Mouse (Mus musculus) CH12.LX (cell line): ENCODE data around the gene Zc3h18. TPM values are rescaled to one million over a fixed set of nuclear protein-coding genes. Genes with fewer than 3 reads are reported as not detected.

Experiments used
- DNase-seq: peaks from one replicate; pipeline ENCODE4 v3.0.0-alpha.2; 2013; ENCODE audit errors: extremely low read depth
- H3K27ac ChIP-seq: 2 replicates; pipeline ENCODE4 v1.5.1; 2012; ENCODE audit warnings: low read depth, mild to moderate bottlenecking, control low read depth, moderate library complexity; ENCODE audit not compliant: insufficient read depth
- H3K27me3 ChIP-seq: replicated peaks from 2 replicates; pipeline ENCODE3; 2012; ENCODE audit warnings: inconsistent platforms
- H3K36me3 ChIP-seq, 2 experiments: replicated peaks in 1 of 2; 2 replicates each; pipeline versions ENCODE3 to v1.6.1; 2012; ENCODE audit warnings: inconsistent platforms in 1 of 2, low read length in 1 of 2, mild to moderate bottlenecking in 1 of 2, mixed read lengths in 1 of 2, moderate library complexity in 1 of 2; ENCODE audit not compliant: control insufficient read depth in 1 of 2, insufficient read depth in 1 of 2
- H3K4me1 ChIP-seq, 2 experiments: 2 replicates each; pipeline ENCODE4 v1.6.1; 2012; ENCODE audit warnings: inconsistent platforms in 1 of 2, moderate library complexity in 1 of 2; ENCODE audit not compliant: insufficient read depth in 2 of 2, control insufficient read depth in 1 of 2
- H3K4me2 ChIP-seq: 2 replicates; pipeline ENCODE4 v1.6.1; 2012; ENCODE audit warnings: low read depth, mild to moderate bottlenecking, control low read depth; ENCODE audit not compliant: poor library complexity, insufficient read depth, severe bottlenecking
- H3K4me3 ChIP-seq, 3 experiments: fragments of 150-350 bp in 1 of 3; sonication (generic) in 1 of 3; replicated peaks in 1 of 3; 2 replicates each; pipeline versions ENCODE3 to v1.5.1; 2011 to 2012; ENCODE audit warnings: low read depth in 2 of 3, low read length in 2 of 3, mild to moderate bottlenecking in 2 of 3, moderate library complexity in 2 of 3, control low read depth in 1 of 3, improper control_type of control experiment in 1 of 3, inconsistent platforms in 1 of 3, mixed read lengths in 1 of 3; ENCODE audit not compliant: poor library complexity in 1 of 3
- H3K79me2 ChIP-seq: replicated peaks from 2 replicates; pipeline ENCODE4 v1.6.1; 2012; ENCODE audit warnings: mild to moderate bottlenecking, moderate library complexity; ENCODE audit not compliant: control insufficient read depth, poor library complexity, insufficient read depth, severe bottlenecking; ENCODE audit errors: extremely low read depth
- H3K9ac ChIP-seq: 2 replicates; pipeline ENCODE4 v1.6.1; 2012; ENCODE audit warnings: low read depth, mild to moderate bottlenecking, control low read depth, moderate library complexity; ENCODE audit not compliant: insufficient read depth
- H3K9me3 ChIP-seq: replicated peaks from 2 replicates; pipeline ENCODE3; 2012; ENCODE audit warnings: low read length, inconsistent platforms, mixed read lengths
- BHLHE40 ChIP-seq: IDR thresholded peaks from 2 replicates; pipeline ENCODE4 v1.6.1; 2011; ENCODE audit warnings: mild to moderate bottlenecking, low read depth, low read length, improper control_type of control experiment
- CHD1 ChIP-seq: IDR thresholded peaks from 2 replicates; pipeline ENCODE4 v1.6.1; 2012; ENCODE audit warnings: low read depth, low read length, improper control_type of control experiment, inconsistent platforms
- CHD2 ChIP-seq: IDR thresholded peaks from 2 replicates; pipeline ENCODE4 v1.6.1; 2011; ENCODE audit warnings: low read length, improper control_type of control experiment
- CTCF ChIP-seq, 2 experiments: IDR thresholded peaks in 1 of 2; conservative IDR thresholded peaks in 1 of 2; 2 replicates each; pipeline ENCODE4 v1.5.1; 2011 to 2012; ENCODE audit warnings: low read depth in 2 of 2, low read length in 2 of 2, improper control_type of control experiment in 1 of 2, inconsistent platforms in 1 of 2, mild to moderate bottlenecking in 1 of 2, moderate library complexity in 1 of 2
- E2F4 ChIP-seq: IDR thresholded peaks from 2 replicates; pipeline ENCODE4 v1.6.1; 2011; ENCODE audit warnings: low read depth, low read length, improper control_type of control experiment; ENCODE audit not compliant: insufficient replicate concordance
- ELF1 ChIP-seq: IDR thresholded peaks from 2 replicates; pipeline ENCODE4 v1.6.1; 2014; ENCODE audit warnings: low read depth, mild to moderate bottlenecking, inconsistent platforms, low read length, improper control_type of control experiment
- EP300 ChIP-seq: IDR thresholded peaks from 2 replicates; pipeline ENCODE4 v1.6.1; 2011; ENCODE audit warnings: low read length, improper control_type of control experiment
- ETS1 ChIP-seq: conservative IDR thresholded peaks from 2 replicates; pipeline ENCODE4 v1.6.1; 2012; ENCODE audit warnings: low read depth, mild to moderate bottlenecking, inconsistent platforms, low read length, improper control_type of control experiment, moderate library complexity
- HCFC1 ChIP-seq: IDR thresholded peaks from 2 replicates; pipeline ENCODE4 v1.6.1; 2012; ENCODE audit warnings: low read depth, mild to moderate bottlenecking, inconsistent platforms, low read length, improper control_type of control experiment
- IRF4 ChIP-seq: IDR thresholded peaks from 2 replicates; pipeline ENCODE4 v1.6.1; 2014; ENCODE audit warnings: low read depth, mild to moderate bottlenecking, inconsistent platforms, low read length, improper control_type of control experiment
- JUN ChIP-seq: IDR thresholded peaks from 2 replicates; pipeline ENCODE4 v1.6.1; 2011; ENCODE audit warnings: low read depth, mild to moderate bottlenecking, low read length, improper control_type of control experiment, moderate library complexity; ENCODE audit not compliant: insufficient read depth
- JUND ChIP-seq: conservative IDR thresholded peaks from 2 replicates; pipeline ENCODE4 v1.6.1; 2011; ENCODE audit warnings: low read depth, low read length, improper control_type of control experiment
- KAT2A ChIP-seq: IDR thresholded peaks from 2 replicates; pipeline ENCODE4 v1.6.1; 2012; ENCODE audit warnings: low read length, improper control_type of control experiment, inconsistent platforms; ENCODE audit not compliant: insufficient replicate concordance
- MAFK ChIP-seq: IDR thresholded peaks from 2 replicates; pipeline ENCODE4 v1.6.1; 2011; ENCODE audit warnings: low read length, improper control_type of control experiment; ENCODE audit not compliant: insufficient replicate concordance
- MAX ChIP-seq: IDR thresholded peaks from 2 replicates; pipeline ENCODE4 v1.6.1; 2011; ENCODE audit warnings: low read length, improper control_type of control experiment
- MAZ ChIP-seq: IDR thresholded peaks from 2 replicates; pipeline ENCODE4 v1.6.1; 2012; ENCODE audit warnings: low read depth, mild to moderate bottlenecking, inconsistent platforms, low read length, improper control_type of control experiment, moderate library complexity
- MEF2A ChIP-seq: IDR thresholded peaks from 2 replicates; pipeline ENCODE4 v1.6.1; 2014; ENCODE audit warnings: low read depth, mild to moderate bottlenecking, inconsistent platforms, low read length, improper control_type of control experiment, borderline replicate concordance
- MYC ChIP-seq: IDR thresholded peaks from 2 replicates; pipeline ENCODE4 v1.6.1; 2011; ENCODE audit warnings: low read depth, mild to moderate bottlenecking, improper control_type of control experiment, low read length
- NELFE ChIP-seq: IDR thresholded peaks from 2 replicates; pipeline ENCODE4 v1.6.1; 2011; ENCODE audit warnings: low read depth, low read length, improper control_type of control experiment
- NRF1 ChIP-seq: IDR thresholded peaks from 2 replicates; pipeline ENCODE4 v1.6.1; 2014; ENCODE audit warnings: low read depth, mild to moderate bottlenecking, inconsistent platforms, low read length, improper control_type of control experiment, moderate library complexity
- PAX5 ChIP-seq: IDR thresholded peaks from 2 replicates; pipeline ENCODE4 v1.6.1; 2012; ENCODE audit warnings: low read length, inconsistent platforms, mixed read lengths
- POLR2A ChIP-seq: IDR thresholded peaks from 2 replicates; pipeline ENCODE4 v1.6.1; 2011; ENCODE audit warnings: low read depth, mild to moderate bottlenecking, improper control_type of control experiment, low read length
- POLR2AphosphoS2 ChIP-seq: IDR thresholded peaks from 2 replicates; pipeline ENCODE4 v1.6.1; 2011; ENCODE audit warnings: low read depth, low read length, improper control_type of control experiment
- RAD21 ChIP-seq: IDR thresholded peaks from 2 replicates; pipeline ENCODE4 v1.6.1; 2011; ENCODE audit warnings: low read depth, mild to moderate bottlenecking, low read length, improper control_type of control experiment, moderate library complexity
- SIN3A ChIP-seq: IDR thresholded peaks from 2 replicates; pipeline ENCODE4 v1.6.1; 2012; ENCODE audit warnings: low read length, improper control_type of control experiment, inconsistent platforms
- TBP ChIP-seq: conservative IDR thresholded peaks from 2 replicates; pipeline ENCODE4 v1.6.1; 2011; ENCODE audit warnings: low read depth, low read length, improper control_type of control experiment
- TCF12 ChIP-seq: IDR thresholded peaks from 2 replicates; pipeline ENCODE4 v1.6.1; 2014; ENCODE audit warnings: low read depth, mild to moderate bottlenecking, inconsistent platforms, low read length, improper control_type of control experiment
- UBTF ChIP-seq: IDR thresholded peaks from 2 replicates; pipeline ENCODE4 v1.6.1; 2012; ENCODE audit warnings: low read depth, mild to moderate bottlenecking, inconsistent platforms, low read length, improper control_type of control experiment, moderate library complexity
- USF1 ChIP-seq: IDR thresholded peaks from 2 replicates; pipeline ENCODE4 v1.6.1; 2014; ENCODE audit warnings: low read depth, mild to moderate bottlenecking, inconsistent platforms, low read length, improper control_type of control experiment
- ZC3H11A ChIP-seq: IDR thresholded peaks from 2 replicates; pipeline ENCODE4 v1.6.1; 2012; ENCODE audit warnings: low read depth, mild to moderate bottlenecking, inconsistent platforms, low read length, improper control_type of control experiment
- ZKSCAN1 ChIP-seq: IDR thresholded peaks from 2 replicates; pipeline ENCODE4 v1.6.1; 2012; ENCODE audit warnings: low read depth, inconsistent platforms, low read length, improper control_type of control experiment, borderline replicate concordance
- ZMIZ1 ChIP-seq: IDR thresholded peaks from 2 replicates; pipeline ENCODE4 v1.6.1; 2012; ENCODE audit warnings: low read depth, mild to moderate bottlenecking, inconsistent platforms, low read length, improper control_type of control experiment
- ZNF384 ChIP-seq: IDR thresholded peaks from 2 replicates; pipeline ENCODE4 v1.6.1; 2012; ENCODE audit warnings: low read depth, low read length, improper control_type of control experiment, inconsistent platforms
- dilution Hi-C: fragments of 300-500 bp; cut with MboI; formaldehyde crosslinking; loops from 2 replicates; pipeline ENCODE4 v1.14.3; 2020; ENCODE audit warnings: low sequenced_read_pairs; ENCODE audit not compliant: extremely low pct_unique_long_range_greater_than_20kb, extremely low pct_ligation_motif_present
- in situ Hi-C: fragments of 300-500 bp; cut with MboI; formaldehyde crosslinking; loops from 3 replicates; pipeline ENCODE4 v1.14.3; 2019; ENCODE audit warnings: low sequenced_read_pairs, low pct_ligation_motif_present, low pct_unique_long_range_greater_than_20kb, mixed read lengths
- polyA plus RNA-seq: library from polyadenylated mRNA; unstranded; fragments of >175 nt; gene quantifications from 2 replicates; pipeline ENCODE4 v1.2.1, GENCODE M21; 2012; ENCODE audit warnings: low read depth; ENCODE audit not compliant: insufficient read length
- total RNA-seq, 2 experiments: library from RNA; depleted of rRNA; stranded (reverse); fragments of 300-350 nt in 1 of 2; fragments of >200 nt in 1 of 2; gene quantifications; 2 replicates each; pipeline ENCODE4 v1.2.3; 2012 to 2014

The Zc3h18 gene
- total RNA-seq (2012; rRNA removed) (58.5 and 66.0 TPM in 2 replicates), total RNA-seq (2014; rRNA removed) (34.6 and 36.3 TPM in 2 replicates), polyA plus RNA-seq (81.6 and 83.0 TPM in 2 replicates)

DNA sequence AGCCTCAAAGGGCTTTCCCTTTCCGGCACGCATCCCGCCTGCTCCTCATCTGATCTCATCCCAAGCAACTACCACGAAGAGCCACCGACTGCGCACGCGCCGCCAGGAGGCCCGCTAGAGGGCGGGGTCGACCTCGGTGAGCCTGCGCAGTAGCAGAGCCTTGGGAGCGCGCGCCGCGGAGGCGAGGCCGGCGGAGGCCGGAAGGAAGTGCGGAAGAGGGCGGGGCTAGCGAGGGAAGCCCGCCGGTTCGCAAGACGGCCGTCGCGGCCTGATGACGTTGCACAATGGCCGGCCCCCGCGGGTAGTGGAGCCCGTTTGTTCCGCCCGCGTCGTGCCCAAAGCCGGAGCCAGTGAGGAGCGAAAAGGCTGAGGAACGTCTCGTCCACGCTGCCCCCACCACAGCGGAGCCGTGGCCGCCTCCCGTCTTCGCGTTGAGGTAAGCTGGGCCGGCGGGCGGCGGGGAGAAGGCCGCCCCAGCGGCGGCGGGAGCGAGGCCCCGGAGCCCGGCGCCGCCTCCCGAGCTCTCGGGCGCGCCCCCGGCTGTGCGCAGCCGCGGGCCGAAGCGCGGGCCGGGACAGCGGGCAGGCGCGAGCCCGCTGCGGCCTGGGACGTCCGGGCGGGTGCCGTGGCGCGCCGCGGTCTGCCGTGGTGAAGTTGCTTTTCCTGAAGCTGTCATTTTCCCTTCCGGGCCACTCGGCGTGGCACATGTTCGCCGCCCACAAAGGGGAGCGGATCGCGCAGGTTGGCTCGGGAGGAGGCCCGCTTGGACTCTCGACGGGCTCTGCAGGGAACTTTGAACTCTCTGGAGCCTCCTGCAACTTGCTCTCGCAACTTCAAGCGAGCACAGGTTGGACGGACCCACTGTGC lies at the start of gene Zc3h18:
Gene Zc3h18, plus strand, starts transcription at position 245 of the 867 bp plus-strand sequence.
- peak within 1 kb of the TSS; percentile 82 for H3K27ac ChIP-seq
- peaks cover 17 to 47% of the 10 kb centered on the region in 2 experiments for H3K4me1 ChIP-seq
- dilution Hi-C loops: no loop called here
- in situ Hi-C loops: no loop called here
- peak within 1 kb of the TSS; percentile 78 to 83 (median 79) for H3K4me3 ChIP-seq
- peaks cover 45% of the 10 kb centered on the region for H3K79me2 ChIP-seq
- no peaks in the 10 kb centered on the region for H3K9me3 ChIP-seq
- H3K27me3 ChIP-seq: no peaks in the 10 kb centered on the region
- DNase-seq: peak; percentile 97
- H3K4me2 ChIP-seq: peak within 1 kb of the TSS; percentile 96
- TF ChIP-seq SIN3A: peak; percentile 53; the same call in 1 of the 2 replicates
- TF ChIP-seq TCF12: peak; percentile 67
- no peak; the same call in 1 of the 2 replicates for TF ChIP-seq ZMIZ1
- TF ChIP-seq PAX5: no peak
- no peak for TF ChIP-seq ZC3H11A
- TF ChIP-seq EP300: no peak
- TF ChIP-seq CHD2: no peak
- TF ChIP-seq CHD1: no peak
- no peak for TF ChIP-seq UBTF
- TF ChIP-seq POLR2AphosphoS2: peak; percentile 35; the same call in 1 of the 2 replicates
- peak; percentile 53; the same call in 1 of the 2 replicates for TF ChIP-seq MEF2A
- peak; percentile 93 for TF ChIP-seq POLR2A
- no peak for TF ChIP-seq MAFK
- peak; percentile 6; the same call in 1 of the 2 replicates for TF ChIP-seq ETS1
- no peak for TF ChIP-seq JUN
- no peak for TF ChIP-seq CTCF (conservative IDR thresholded peaks at IDR 0.05 in 1 of 2, IDR thresholded peaks at IDR 0.05 in 1 of 2; ENCODE audit: low read depth in 2 of 2, low read length in 2 of 2)
- TF ChIP-seq NELFE: peak; percentile 81
- TF ChIP-seq KAT2A: peak; percentile 74; the same call in 1 of the 2 replicates
- TF ChIP-seq MYC: no peak; the same call in 1 of the 2 replicates
- no peak for TF ChIP-seq ZKSCAN1
- TF ChIP-seq NRF1: peak; percentile 94
- peak; percentile 80; the same call in 1 of the 2 replicates for TF ChIP-seq E2F4
- no peak for TF ChIP-seq USF1
- peak; percentile 39 for TF ChIP-seq IRF4
- peak; percentile 16; the same call in 1 of the 2 replicates for TF ChIP-seq MAX
- peak; percentile 92 for TF ChIP-seq HCFC1
- 0 out of 2 replicates have a peak, but pooled peaks have one; percentile 30 for TF ChIP-seq MAZ
- TF ChIP-seq TBP: 0 out of 2 replicates have a peak, but pooled peaks have one; percentile 14
- TF ChIP-seq ZNF384: no peak
- peak; percentile 95 for TF ChIP-seq ELF1
- no peak for TF ChIP-seq RAD21
- TF ChIP-seq BHLHE40: 0 out of 2 replicates have a peak, but pooled peaks have one; percentile 35
- TF ChIP-seq JUND: no peak
- H3K9ac ChIP-seq: peak within 1 kb of the TSS; percentile 82
- peaks cover 21 to 49% of the 10 kb centered on the region in 2 experiments for H3K36me3 ChIP-seq
